Mouse (Mus musculus) activated CD4-positive, CD25-positive, alpha-beta regulatory T cell, adult 4 months (primary cell): ENCODE results near the gene Mrps11. TPM values are rescaled to one million over a fixed set of nuclear protein-coding genes. Genes with fewer than 3 reads are reported as not detected.

Experiments
- ATAC-seq: one replicate; pipeline ENCODE4 v1.8.0; 2017
- polyA plus RNA-seq, 2 experiments: library from polyadenylated mRNA; unstranded; fragments of 100-300 nt; shearing (Covaris generic); gene quantifications; one replicate each; pipeline ENCODE4 v1.2.1; 2017

Mrps11 gene
- polyA plus RNA-seq = 10 to 100 TPM; 61.1 TPM

GRCm38 (mm10) chr7:78782639-78783581 is at the start of gene Mrps11, which contains the start of gene Mrpl46:
TSS of gene Mrps11 (plus strand) at chr7:78783119.
TSS of gene Mrpl46 (minus strand) at chr7:78783531.
- ATAC-seq = peak; percentile 99

- ATAC-seq = no peak
Observed at GRCm38 (mm10) chr7:78737196-78737595, 45.7 kb upstream of the Mrps11 start.

GRCm38 (mm10) chr7:78737614-78738210 is 45.2 kb upstream of the Mrps11 start, which contains the start of gene Ntrk3:
TSS of gene Ntrk3 (minus strand) at chr7:78738012.
- ATAC-seq = peak; percentile 94

- no peak for ATAC-seq
Observed at GRCm38 (mm10) chr7:78739351-78740000, 43.4 kb upstream of the Mrps11 start.

DNA sequence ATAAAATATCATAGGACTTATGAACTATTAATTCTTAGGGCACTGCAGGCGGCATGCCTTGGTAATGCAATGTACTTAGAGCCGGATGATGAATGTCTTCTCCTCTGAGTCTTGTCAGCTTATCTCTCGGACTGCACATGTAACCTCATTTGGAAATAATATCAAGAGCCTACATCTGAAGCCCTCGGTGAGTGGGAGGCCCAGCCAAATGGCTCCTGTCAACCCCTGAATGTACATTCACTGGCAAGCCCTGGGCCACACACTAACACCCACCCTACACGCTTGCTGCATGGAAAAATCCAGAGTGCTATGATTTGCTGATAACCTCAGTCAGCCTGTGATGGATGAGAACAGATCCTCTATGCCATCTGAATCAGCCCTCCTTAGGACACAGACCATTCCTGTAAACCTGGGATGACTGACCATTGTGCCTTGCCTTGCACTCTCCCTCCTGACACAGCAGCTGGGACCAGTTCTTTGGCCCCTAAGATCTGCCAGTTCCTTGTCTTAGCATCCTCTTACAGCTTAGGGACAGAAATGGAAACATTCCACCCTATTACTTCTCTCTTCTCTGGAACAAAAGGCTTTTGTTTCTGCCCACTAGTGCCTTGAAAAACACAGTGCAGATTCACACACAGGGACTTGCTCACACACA is 39.1 kb upstream of the Mrps11 start:
- no peak for ATAC-seq

- ATAC-seq = no peak
Observed at GRCm38 (mm10) chr7:78752961-78753360, 30.0 kb upstream of the Mrps11 start.

GRCm38 (mm10) chr7:78753752-78754457 is 29.0 kb upstream of the Mrps11 start:
- ATAC-seq = no peak

GRCm38 (mm10) chr7:78754458-78755000 is 28.4 kb upstream of the Mrps11 start:
- no peak for ATAC-seq

DNA sequence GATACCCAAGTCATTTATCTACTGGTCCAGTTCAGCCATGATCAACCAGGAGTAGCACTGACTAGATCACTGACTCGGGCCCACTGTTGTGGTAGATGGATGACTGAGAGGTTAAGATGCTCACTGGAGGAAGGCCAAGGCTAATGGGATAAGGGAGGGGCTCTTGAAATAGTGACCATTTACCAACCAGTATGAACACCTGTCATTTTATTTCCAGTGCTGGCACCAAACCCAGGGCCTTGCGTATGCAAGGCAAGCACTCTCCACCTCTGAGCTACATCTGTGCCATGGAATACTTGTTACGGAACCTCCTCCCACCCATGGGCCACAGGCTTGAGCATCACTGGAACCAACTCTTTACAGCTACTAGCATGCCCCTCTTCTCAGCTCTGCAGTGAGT is 19.1 kb upstream of the Mrps11 start:
- ATAC-seq = no peak

GRCm38 (mm10) chr7:78765215-78765631 is 17.7 kb upstream of the Mrps11 start:
- ATAC-seq = no peak

DNA sequence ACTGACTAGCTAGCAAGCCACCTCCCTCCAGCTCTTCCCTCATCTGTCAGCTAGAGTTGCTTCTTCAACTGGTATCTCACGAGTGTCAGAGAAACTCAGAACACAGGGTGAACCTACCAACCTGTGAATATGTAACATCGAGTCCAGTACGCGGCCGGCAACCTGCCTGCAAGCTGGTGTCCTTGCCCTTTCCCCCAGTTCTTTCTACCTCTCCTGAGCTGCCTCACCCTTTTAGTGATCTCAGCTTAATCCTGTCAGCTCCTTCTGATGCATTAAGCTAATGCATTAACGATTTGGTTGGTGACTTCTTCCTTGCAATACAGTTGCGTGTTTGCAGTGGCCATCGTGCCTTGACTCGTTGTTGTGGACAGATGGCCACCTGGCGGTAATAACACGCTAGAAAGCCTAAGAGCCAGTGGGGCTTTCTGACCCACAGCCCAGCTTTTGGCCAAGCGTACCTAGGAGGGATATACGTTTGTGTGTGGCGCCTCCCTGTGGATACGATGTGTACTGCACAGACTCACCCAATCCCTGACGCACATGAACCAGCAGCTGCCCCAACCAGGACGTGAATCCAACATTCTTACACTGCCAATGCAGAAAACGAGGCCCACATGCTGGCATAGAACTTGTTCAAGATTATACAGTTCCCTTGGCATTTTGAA is 16.8 kb upstream of the Mrps11 start:
- ATAC-seq = peak; percentile 83

DNA sequence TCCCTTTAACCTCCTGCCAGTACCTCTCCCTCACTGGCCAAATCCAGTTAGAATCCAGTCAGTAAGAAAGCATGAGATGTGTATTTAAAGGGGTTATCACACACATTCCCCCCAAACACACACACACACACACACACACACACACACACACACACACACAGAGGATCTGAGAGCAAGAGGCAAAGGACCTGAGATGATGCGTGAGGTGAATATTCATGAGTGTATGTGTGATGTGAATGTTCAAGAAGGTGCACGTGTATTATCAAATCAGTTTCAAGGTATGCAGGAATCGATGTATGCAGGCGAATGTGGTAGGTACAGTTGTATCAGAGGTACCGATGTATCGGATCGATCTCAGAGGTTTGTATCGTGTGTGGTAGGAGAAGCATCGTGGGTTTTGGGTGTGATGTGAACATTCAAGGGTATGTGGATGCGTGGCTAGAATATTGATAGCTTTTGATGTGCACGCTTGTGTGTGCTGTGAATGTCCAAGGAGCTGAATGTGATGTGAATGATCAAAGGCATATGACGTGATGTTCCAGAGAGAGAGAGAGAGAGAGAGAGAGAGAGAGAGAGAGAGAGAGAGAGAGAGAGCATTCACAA is 14.9 kb upstream of the Mrps11 start:
- ATAC-seq = no peak

- no peak for ATAC-seq
Observed at GRCm38 (mm10) chr7:78769075-78769652, 13.8 kb upstream of the Mrps11 start.

- ATAC-seq = no peak
Observed at GRCm38 (mm10) chr7:78770936-78771335, 12.0 kb upstream of the Mrps11 start.

DNA sequence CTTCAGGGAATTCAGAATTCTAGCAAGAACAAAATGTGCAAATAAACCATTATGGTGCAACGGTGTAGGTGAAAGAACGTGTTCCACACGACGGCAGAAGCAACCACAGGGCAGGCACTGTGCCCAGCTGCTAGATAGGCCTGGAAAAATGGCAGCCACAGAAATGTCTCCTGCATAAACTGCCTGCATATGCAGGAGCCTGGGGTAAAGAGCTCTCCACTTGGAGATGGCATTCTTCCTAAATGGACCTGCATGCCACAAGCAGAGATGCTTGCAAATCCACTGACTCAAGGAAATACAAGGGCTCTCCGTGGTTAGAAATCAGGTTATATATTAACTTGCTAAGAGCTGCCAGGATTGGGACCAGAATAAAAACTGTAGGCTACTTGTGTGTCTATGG is 4.2 kb upstream of the Mrps11 start:
- ATAC-seq = no peak

GRCm38 (mm10) chr7:78785906-78786305 is 3.0 kb downstream of the Mrps11 start:
- no peak for ATAC-seq

DNA sequence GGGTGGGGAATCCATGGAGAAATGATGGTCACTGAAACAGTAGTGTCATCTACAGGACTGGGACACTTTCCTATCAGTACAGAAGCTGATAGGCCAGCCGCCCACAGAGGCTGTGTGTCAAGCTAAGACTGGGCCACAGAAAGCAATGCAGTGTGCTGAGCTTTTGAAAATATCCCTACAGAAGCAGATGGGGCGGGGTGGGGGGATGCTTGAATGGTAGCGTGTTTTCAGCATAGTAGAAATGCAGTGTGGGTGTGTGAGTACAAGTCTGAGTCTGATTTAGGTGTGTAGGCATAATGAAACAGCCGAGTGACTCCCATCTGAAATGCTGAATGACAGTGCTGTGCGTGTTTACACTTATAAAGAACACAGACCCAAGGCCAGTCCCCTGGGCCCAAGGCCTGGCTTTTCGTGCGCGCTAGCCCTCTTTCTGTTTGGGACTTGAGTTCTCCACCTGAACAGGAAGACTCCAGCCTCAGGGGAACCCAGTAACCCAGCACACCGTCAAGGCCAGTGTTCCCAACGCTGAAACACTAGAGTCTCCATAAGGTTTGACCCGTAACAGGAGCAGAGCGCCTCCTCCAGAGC is 5.0 kb downstream of the Mrps11 start:
- no peak for ATAC-seq

GRCm38 (mm10) chr7:78791359-78792222 is 8.7 kb downstream of the Mrps11 start:
- peak; percentile 82 for ATAC-seq
